Mouse (Mus musculus) ES-E14 (cell line): ENCODE results near the gene Ptprn2.

Source experiments
- CHD2 ChIP-seq: IDR thresholded peaks from 2 replicates; pipeline ENCODE4 v1.6.1; 2014; ENCODE audit warnings: mild to moderate bottlenecking, low read depth, low read length, inconsistent platforms
- HCFC1 ChIP-seq: IDR thresholded peaks from 2 replicates; pipeline ENCODE4 v1.6.1; 2012; ENCODE audit warnings: low read length, inconsistent platforms, borderline replicate concordance; ENCODE audit not compliant: insufficient read depth
- ZC3H11A ChIP-seq: IDR thresholded peaks from 2 replicates; pipeline ENCODE4 v1.6.1; 2012; ENCODE audit warnings: low read depth, mild to moderate bottlenecking, inconsistent platforms, low read length, borderline replicate concordance
- ZNF384 ChIP-seq: IDR thresholded peaks from 2 replicates; pipeline ENCODE4 v1.6.1; 2012; ENCODE audit warnings: low read depth, low read length, inconsistent platforms

DNA sequence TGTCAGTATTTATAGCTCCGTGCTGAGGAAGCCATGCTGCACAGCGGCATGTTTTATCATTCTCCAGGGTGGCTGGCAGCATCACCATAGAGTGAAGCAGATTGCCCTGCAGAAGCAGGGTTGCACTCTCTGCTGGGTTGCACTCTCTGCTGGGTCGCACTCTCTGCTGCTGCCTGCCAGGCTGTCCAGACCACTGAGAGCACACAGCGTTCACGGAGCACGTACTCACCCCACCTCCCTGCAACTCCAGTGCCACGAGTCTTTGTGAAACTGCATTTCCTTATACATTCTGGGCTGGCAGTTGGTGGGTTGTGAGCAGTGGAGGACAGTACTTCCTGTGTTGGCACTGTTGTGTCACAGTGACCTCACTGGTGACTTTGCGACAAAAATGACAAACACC lies 108.9 kb downstream of the Ptprn2 start:
- no peak for TF ChIP-seq HCFC1
- no peak for TF ChIP-seq CHD2
- no peak for TF ChIP-seq ZNF384
- no peak for TF ChIP-seq ZC3H11A
